Mouse (Mus musculus) CH12.LX (cell line): ENCODE data around the gene Tk1. TPM values are rescaled to one million over a fixed set of nuclear protein-coding genes. Genes with fewer than 3 reads are reported as not detected.

Experiments
- DNase-seq: peaks from one replicate; pipeline ENCODE4 v3.0.0-alpha.2; 2013; ENCODE audit errors: extremely low read depth
- H3K27ac ChIP-seq: 2 replicates; pipeline ENCODE4 v1.5.1; 2012; ENCODE audit warnings: low read depth, mild to moderate bottlenecking, control low read depth, moderate library complexity; ENCODE audit not compliant: insufficient read depth
- H3K27me3 ChIP-seq: replicated peaks from 2 replicates; pipeline ENCODE3; 2012; ENCODE audit warnings: inconsistent platforms
- H3K36me3 ChIP-seq, 2 experiments: replicated peaks in 1 of 2; 2 replicates each; pipeline versions ENCODE3 to v1.6.1; 2012; ENCODE audit warnings: inconsistent platforms in 1 of 2, low read length in 1 of 2, mild to moderate bottlenecking in 1 of 2, mixed read lengths in 1 of 2, moderate library complexity in 1 of 2; ENCODE audit not compliant: control insufficient read depth in 1 of 2, insufficient read depth in 1 of 2
- H3K4me1 ChIP-seq, 2 experiments: 2 replicates each; pipeline ENCODE4 v1.6.1; 2012; ENCODE audit warnings: inconsistent platforms in 1 of 2, moderate library complexity in 1 of 2; ENCODE audit not compliant: insufficient read depth in 2 of 2, control insufficient read depth in 1 of 2
- H3K4me2 ChIP-seq: 2 replicates; pipeline ENCODE4 v1.6.1; 2012; ENCODE audit warnings: low read depth, mild to moderate bottlenecking, control low read depth; ENCODE audit not compliant: poor library complexity, insufficient read depth, severe bottlenecking
- H3K4me3 ChIP-seq, 3 experiments: fragments of 150-350 bp in 1 of 3; sonication (generic) in 1 of 3; replicated peaks in 1 of 3; 2 replicates each; pipeline versions ENCODE3 to v1.5.1; 2011 to 2012; ENCODE audit warnings: low read depth in 2 of 3, low read length in 2 of 3, mild to moderate bottlenecking in 2 of 3, moderate library complexity in 2 of 3, control low read depth in 1 of 3, improper control_type of control experiment in 1 of 3, inconsistent platforms in 1 of 3, mixed read lengths in 1 of 3; ENCODE audit not compliant: poor library complexity in 1 of 3
- H3K79me2 ChIP-seq: replicated peaks from 2 replicates; pipeline ENCODE4 v1.6.1; 2012; ENCODE audit warnings: mild to moderate bottlenecking, moderate library complexity; ENCODE audit not compliant: control insufficient read depth, poor library complexity, insufficient read depth, severe bottlenecking; ENCODE audit errors: extremely low read depth
- H3K9ac ChIP-seq: 2 replicates; pipeline ENCODE4 v1.6.1; 2012; ENCODE audit warnings: low read depth, mild to moderate bottlenecking, control low read depth, moderate library complexity; ENCODE audit not compliant: insufficient read depth
- H3K9me3 ChIP-seq: replicated peaks from 2 replicates; pipeline ENCODE3; 2012; ENCODE audit warnings: low read length, inconsistent platforms, mixed read lengths
- CHD2 ChIP-seq: IDR thresholded peaks from 2 replicates; pipeline ENCODE4 v1.6.1; 2011; ENCODE audit warnings: low read length, improper control_type of control experiment
- ELF1 ChIP-seq: IDR thresholded peaks from 2 replicates; pipeline ENCODE4 v1.6.1; 2014; ENCODE audit warnings: low read depth, mild to moderate bottlenecking, inconsistent platforms, low read length, improper control_type of control experiment
- EP300 ChIP-seq: IDR thresholded peaks from 2 replicates; pipeline ENCODE4 v1.6.1; 2011; ENCODE audit warnings: low read length, improper control_type of control experiment
- ETS1 ChIP-seq: conservative IDR thresholded peaks from 2 replicates; pipeline ENCODE4 v1.6.1; 2012; ENCODE audit warnings: low read depth, mild to moderate bottlenecking, inconsistent platforms, low read length, improper control_type of control experiment, moderate library complexity
- GABPA ChIP-seq: IDR thresholded peaks from 2 replicates; pipeline ENCODE4 v1.6.1; 2012; ENCODE audit warnings: low read depth, low read length, improper control_type of control experiment, inconsistent platforms; ENCODE audit not compliant: insufficient replicate concordance
- HCFC1 ChIP-seq: IDR thresholded peaks from 2 replicates; pipeline ENCODE4 v1.6.1; 2012; ENCODE audit warnings: low read depth, mild to moderate bottlenecking, inconsistent platforms, low read length, improper control_type of control experiment
- JUN ChIP-seq: IDR thresholded peaks from 2 replicates; pipeline ENCODE4 v1.6.1; 2011; ENCODE audit warnings: low read depth, mild to moderate bottlenecking, low read length, improper control_type of control experiment, moderate library complexity; ENCODE audit not compliant: insufficient read depth
- JUND ChIP-seq: conservative IDR thresholded peaks from 2 replicates; pipeline ENCODE4 v1.6.1; 2011; ENCODE audit warnings: low read depth, low read length, improper control_type of control experiment
- KAT2A ChIP-seq: IDR thresholded peaks from 2 replicates; pipeline ENCODE4 v1.6.1; 2012; ENCODE audit warnings: low read length, improper control_type of control experiment, inconsistent platforms; ENCODE audit not compliant: insufficient replicate concordance
- MAX ChIP-seq: IDR thresholded peaks from 2 replicates; pipeline ENCODE4 v1.6.1; 2011; ENCODE audit warnings: low read length, improper control_type of control experiment
- MAZ ChIP-seq: IDR thresholded peaks from 2 replicates; pipeline ENCODE4 v1.6.1; 2012; ENCODE audit warnings: low read depth, mild to moderate bottlenecking, inconsistent platforms, low read length, improper control_type of control experiment, moderate library complexity
- MEF2A ChIP-seq: IDR thresholded peaks from 2 replicates; pipeline ENCODE4 v1.6.1; 2014; ENCODE audit warnings: low read depth, mild to moderate bottlenecking, inconsistent platforms, low read length, improper control_type of control experiment, borderline replicate concordance
- MYC ChIP-seq: IDR thresholded peaks from 2 replicates; pipeline ENCODE4 v1.6.1; 2011; ENCODE audit warnings: low read depth, mild to moderate bottlenecking, improper control_type of control experiment, low read length
- NELFE ChIP-seq: IDR thresholded peaks from 2 replicates; pipeline ENCODE4 v1.6.1; 2011; ENCODE audit warnings: low read depth, low read length, improper control_type of control experiment
- PAX5 ChIP-seq: IDR thresholded peaks from 2 replicates; pipeline ENCODE4 v1.6.1; 2012; ENCODE audit warnings: low read length, inconsistent platforms, mixed read lengths
- POLR2AphosphoS2 ChIP-seq: IDR thresholded peaks from 2 replicates; pipeline ENCODE4 v1.6.1; 2011; ENCODE audit warnings: low read depth, low read length, improper control_type of control experiment
- RAD21 ChIP-seq: IDR thresholded peaks from 2 replicates; pipeline ENCODE4 v1.6.1; 2011; ENCODE audit warnings: low read depth, mild to moderate bottlenecking, low read length, improper control_type of control experiment, moderate library complexity
- RCOR1 ChIP-seq: conservative IDR thresholded peaks from 2 replicates; pipeline ENCODE4 v1.6.1; 2012; ENCODE audit warnings: low read depth, mild to moderate bottlenecking, inconsistent platforms, low read length, improper control_type of control experiment
- SMC3 ChIP-seq: IDR thresholded peaks from 2 replicates; pipeline ENCODE4 v1.6.1; 2011; ENCODE audit warnings: low read depth, low read length, improper control_type of control experiment
- TCF12 ChIP-seq: IDR thresholded peaks from 2 replicates; pipeline ENCODE4 v1.6.1; 2014; ENCODE audit warnings: low read depth, mild to moderate bottlenecking, inconsistent platforms, low read length, improper control_type of control experiment
- UBTF ChIP-seq: IDR thresholded peaks from 2 replicates; pipeline ENCODE4 v1.6.1; 2012; ENCODE audit warnings: low read depth, mild to moderate bottlenecking, inconsistent platforms, low read length, improper control_type of control experiment, moderate library complexity
- USF1 ChIP-seq: IDR thresholded peaks from 2 replicates; pipeline ENCODE4 v1.6.1; 2014; ENCODE audit warnings: low read depth, mild to moderate bottlenecking, inconsistent platforms, low read length, improper control_type of control experiment
- ZMIZ1 ChIP-seq: IDR thresholded peaks from 2 replicates; pipeline ENCODE4 v1.6.1; 2012; ENCODE audit warnings: low read depth, mild to moderate bottlenecking, inconsistent platforms, low read length, improper control_type of control experiment
- dilution Hi-C: fragments of 300-500 bp; cut with MboI; formaldehyde crosslinking; loops from 2 replicates; pipeline ENCODE4 v1.14.3; 2020; ENCODE audit warnings: low sequenced_read_pairs; ENCODE audit not compliant: extremely low pct_unique_long_range_greater_than_20kb, extremely low pct_ligation_motif_present
- in situ Hi-C: fragments of 300-500 bp; cut with MboI; formaldehyde crosslinking; loops from 3 replicates; pipeline ENCODE4 v1.14.3; 2019; ENCODE audit warnings: low sequenced_read_pairs, low pct_ligation_motif_present, low pct_unique_long_range_greater_than_20kb, mixed read lengths
- polyA plus RNA-seq: library from polyadenylated mRNA; unstranded; fragments of >175 nt; gene quantifications from 2 replicates; pipeline ENCODE4 v1.2.1, GENCODE M21; 2012; ENCODE audit warnings: low read depth; ENCODE audit not compliant: insufficient read length
- total RNA-seq, 2 experiments: library from RNA; depleted of rRNA; stranded (reverse); fragments of 300-350 nt in 1 of 2; fragments of >200 nt in 1 of 2; gene quantifications; 2 replicates each; pipeline ENCODE4 v1.2.3; 2012 to 2014

The Tk1 gene
- total and polyA plus RNA-seq, 3 experiments: 146 to 235 (median 179) TPM

DNA sequence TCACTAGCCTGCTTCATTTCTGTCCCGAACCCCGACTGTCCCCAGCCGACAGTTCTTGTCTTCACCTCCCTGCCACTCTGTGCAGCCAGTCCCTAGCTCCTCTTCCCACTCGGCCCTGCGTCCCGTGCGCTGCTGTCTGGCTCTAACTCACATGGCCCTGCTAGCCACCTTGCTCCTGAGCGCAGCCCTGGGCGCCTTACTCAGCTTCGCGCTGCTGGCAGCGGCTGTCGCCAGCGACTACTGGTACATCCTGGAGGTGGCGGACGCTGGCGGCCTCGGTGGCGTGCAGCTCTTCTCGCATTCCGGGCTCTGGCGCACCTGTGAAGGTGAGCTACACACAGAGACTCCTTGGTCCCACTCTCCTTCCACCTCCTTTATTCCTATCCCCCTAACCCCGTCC lies 34.7 kb upstream of the Tk1 start, which contains the start of gene Tmem235:
TSS of gene Tmem235 (plus strand) at position 152 of the 400 bp plus-strand sequence.
- no peak for TF ChIP-seq MEF2A
- no peak for TF ChIP-seq ZMIZ1
- no peak for TF ChIP-seq HCFC1
- no peak for TF ChIP-seq CHD2
- TF ChIP-seq KAT2A: no peak
- TF ChIP-seq JUND: no peak
- TF ChIP-seq GABPA: no peak
- TF ChIP-seq NELFE: no peak
- TF ChIP-seq PAX5: no peak
- TF ChIP-seq RAD21: no peak
- no peak for TF ChIP-seq MAX
- no peak for TF ChIP-seq EP300
- no peak for TF ChIP-seq UBTF
- TF ChIP-seq USF1: no peak
- TF ChIP-seq MAZ: no peak
- TF ChIP-seq SMC3: no peak
- no peak for TF ChIP-seq JUN
- no peak for TF ChIP-seq MYC
- no peak for DNase-seq
- H3K4me3 ChIP-seq: no peak within 1 kb of the TSS
- H3K4me2 ChIP-seq: no peak within 1 kb of the TSS
- H3K27ac ChIP-seq: no peak within 1 kb of the TSS
- H3K79me2 ChIP-seq: no peaks in the 10 kb centered on the region
- H3K27me3 ChIP-seq: peaks cover 3% of the 10 kb centered on the region
- peaks cover 21 to 37% of the 10 kb centered on the region in 2 experiments for H3K36me3 ChIP-seq
- H3K4me1 ChIP-seq: peaks cover under 1 to 9% of the 10 kb centered on the region in 2 experiments
- dilution Hi-C loops (no loop called here), in situ Hi-C loops (loop anchor here (10.0 kb wide), 1 partner anchor 354 kb away; no protein-coding TSS in a partner anchor)
- H3K9me3 ChIP-seq: peaks cover 13% of the 10 kb centered on the region
- H3K9ac ChIP-seq: no peak within 1 kb of the TSS

DNA sequence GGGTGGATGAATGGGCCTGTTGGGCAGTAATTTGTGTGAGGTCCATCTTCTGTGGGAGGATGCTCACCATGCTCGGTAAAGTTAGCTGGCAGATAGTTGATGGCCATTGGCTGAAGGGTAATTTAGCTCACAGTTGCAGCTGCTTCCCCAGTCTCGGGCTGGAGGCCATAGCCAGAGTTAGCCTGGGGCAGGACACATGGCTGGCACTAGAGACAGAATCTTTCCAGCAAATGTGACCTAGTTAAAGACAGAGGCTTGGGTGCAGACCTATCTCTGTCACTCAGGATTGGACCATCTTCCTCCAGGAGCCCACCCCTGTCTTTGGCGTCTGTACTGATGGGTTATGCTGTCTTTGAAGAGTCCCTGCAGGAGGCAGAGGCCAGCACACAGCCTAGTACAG lies 32.5 kb upstream of the Tk1 start:
- no peaks in the 10 kb centered on the region for H3K79me2 ChIP-seq
- dilution Hi-C loops: no loop called here
- H3K9ac ChIP-seq: no peak overlapping the region
- no peak for DNase-seq
- TF ChIP-seq KAT2A (no peak), POLR2AphosphoS2 (no peak), TCF12 (no peak), EP300 (no peak), GABPA (no peak), MAZ (no peak), RCOR1 (no peak), HCFC1 (no peak), SMC3 (no peak), CHD2 (no peak), ETS1 (no peak), ELF1 (no peak)
- no peaks in the 10 kb centered on the region; a peak in 1 of 4 replicates for H3K4me1 ChIP-seq
- peaks cover 13% of the 10 kb centered on the region for H3K9me3 ChIP-seq
- no peaks in the 10 kb centered on the region for H3K27me3 ChIP-seq
- in situ Hi-C loops: no loop called here
- no peak overlapping the region for H3K27ac ChIP-seq
- no peak overlapping the region for H3K4me2 ChIP-seq
- peaks cover 35 to 57% of the 10 kb centered on the region in 2 experiments for H3K36me3 ChIP-seq
- H3K4me3 ChIP-seq: no peak overlapping the region
